Mouse (Mus musculus) kidney, adult 18-20 months (tissue): ENCODE measurements at regions not wholly inside any gene's neighbourhood (a gene's known extent, or its start where the extent isn't known, plus 50 kb on each side); places are given as distances from the start of the nearest gene placed in this dataset.

Experiments
- DNase-seq: peaks from one replicate; pipeline ENCODE4 v3.0.0; 2021

DNA sequence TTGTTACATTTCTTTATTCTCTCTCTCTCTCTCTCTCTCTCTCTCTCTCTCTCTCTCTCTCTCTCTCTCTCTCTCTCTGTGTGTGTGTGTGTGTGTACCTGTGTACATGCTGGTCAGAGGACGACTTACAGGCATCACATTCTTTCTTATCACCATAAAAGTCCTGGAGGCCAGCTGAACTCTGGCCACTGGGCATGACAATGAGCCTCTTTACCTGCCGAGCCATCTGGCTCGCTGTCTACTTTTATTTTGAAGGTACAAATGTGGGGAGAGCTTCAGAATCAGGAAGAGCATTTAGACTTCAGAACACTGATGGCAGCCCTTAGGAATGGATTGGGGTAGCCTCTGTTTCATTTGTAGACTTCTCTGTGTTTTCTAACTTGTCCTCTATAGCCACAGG, 171.0 kb downstream of the Zfp36l1 start:
- no peak for DNase-seq

DNA sequence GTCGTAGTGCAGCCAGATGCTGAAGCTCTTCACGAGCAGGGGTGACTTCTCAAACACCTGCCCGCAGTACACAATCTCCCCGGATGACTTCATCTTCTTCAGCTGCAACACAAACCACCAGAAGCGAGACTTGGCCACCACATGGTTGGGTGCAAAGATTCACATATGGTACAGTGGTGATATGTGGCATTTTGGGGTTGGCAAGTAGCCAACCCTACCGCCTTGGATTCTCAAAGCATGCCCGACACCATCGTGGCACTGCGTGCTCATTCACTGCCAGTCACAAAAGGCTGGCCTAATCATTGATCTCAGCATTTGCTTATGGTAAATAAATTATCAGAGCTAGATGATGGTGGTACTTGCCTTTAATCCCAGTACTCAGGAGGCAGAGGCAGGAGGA, 173.4 kb downstream of the Zfp36l1 start:
- DNase-seq, result no peak

DNA sequence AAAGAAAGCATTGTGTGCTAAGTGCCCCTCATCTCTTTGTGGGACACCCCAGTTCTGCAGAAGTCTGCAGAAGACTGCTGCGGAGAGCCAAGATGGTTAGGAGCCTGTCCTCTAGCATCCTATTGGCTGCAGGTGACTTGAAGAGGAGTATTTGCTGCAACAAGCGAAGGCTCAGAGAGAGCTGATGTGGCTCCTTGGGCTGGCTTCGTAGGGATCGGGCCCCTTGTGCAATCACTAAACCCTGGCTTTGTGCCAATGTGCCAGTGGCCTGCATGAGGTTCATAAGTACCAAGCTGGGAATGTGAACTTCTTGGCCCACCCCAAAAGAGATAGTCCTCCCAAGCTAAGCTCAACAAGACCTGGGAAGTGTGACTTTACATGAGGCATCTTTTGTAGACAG, 174.9 kb downstream of the Zfp36l1 start:
- no peak for DNase-seq

DNA sequence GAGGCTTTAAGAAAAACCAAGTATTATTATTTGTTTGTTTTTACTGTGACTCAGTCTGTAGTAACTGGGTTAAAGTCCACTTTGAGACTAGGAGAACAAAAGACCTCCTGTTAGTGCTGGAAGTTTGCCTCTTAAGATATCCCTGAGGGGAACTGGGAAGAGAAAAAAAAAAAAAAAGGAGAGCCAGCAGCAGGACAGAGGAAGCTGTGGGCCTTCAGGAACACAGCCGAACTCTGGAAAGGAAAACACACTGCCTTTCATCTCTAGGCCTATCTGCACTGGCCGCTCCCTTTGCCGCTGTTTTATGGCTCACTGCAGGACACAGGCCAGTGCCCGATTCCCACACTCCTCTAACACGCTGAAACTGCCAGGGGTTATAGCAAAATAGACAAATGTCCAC, 176.1 kb downstream of the Zfp36l1 start:
- peak; percentile 33 for DNase-seq

DNA sequence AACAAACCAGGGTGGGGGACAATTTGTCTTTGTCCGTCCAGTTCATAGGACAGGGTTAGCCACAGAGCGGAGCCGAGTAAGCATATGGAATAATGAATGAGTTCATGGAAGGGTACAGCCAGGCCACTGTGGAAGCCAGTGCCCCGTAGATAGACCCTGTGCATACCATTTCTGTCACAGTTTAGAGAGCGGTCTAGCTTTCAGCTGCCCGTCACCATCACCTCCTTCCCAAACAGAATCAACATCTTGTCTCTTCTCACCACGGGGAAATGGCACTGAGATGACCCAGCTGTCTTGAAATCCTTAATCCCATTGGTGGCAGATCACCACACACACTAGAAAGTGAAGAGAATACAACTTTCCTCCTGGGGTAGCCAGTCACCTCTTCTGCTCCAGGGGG, 178.7 kb downstream of the Zfp36l1 start:
- DNase-seq, result no peak

DNA sequence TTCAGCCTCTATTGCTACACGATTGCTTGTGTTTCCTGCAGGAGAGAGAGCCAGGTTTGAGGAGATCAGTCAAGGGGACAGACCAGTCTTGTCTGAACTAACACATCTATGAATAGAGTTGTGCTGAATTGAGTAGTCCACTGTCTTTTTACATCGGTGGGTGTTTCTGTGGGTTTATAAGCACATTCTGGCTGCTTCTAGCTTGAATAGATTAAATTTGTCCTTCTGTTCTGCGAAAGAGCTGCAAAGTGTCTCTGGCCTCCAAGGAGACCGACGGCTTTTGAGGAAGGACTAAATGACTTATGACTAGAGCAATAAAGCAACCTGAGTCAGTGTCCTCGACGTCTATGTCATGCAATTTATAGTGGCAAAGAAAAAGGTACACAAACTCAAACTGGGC, 179.9 kb downstream of the Zfp36l1 start:
- DNase-seq, result no peak

DNA sequence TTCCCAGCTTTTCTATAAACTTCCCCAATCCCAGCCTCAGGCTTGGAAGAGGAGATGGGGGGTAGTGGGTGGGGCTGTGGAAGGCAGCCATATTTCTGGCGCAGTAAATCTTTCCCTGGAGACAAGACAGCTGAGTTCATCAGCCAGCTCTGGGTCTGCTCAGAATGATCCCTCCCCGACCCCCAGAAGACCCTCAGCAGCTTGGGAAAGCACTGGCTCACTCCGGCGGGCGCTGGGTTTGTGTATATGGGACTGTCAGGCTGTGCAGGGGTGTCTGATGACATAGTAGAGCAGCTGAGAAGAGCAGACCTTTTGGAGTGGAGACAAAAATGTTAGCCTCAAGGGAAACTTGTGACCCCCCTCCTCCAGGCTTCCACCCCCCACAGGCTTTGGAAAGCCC, 181.4 kb downstream of the Zfp36l1 start:
- no peak for DNase-seq

DNA sequence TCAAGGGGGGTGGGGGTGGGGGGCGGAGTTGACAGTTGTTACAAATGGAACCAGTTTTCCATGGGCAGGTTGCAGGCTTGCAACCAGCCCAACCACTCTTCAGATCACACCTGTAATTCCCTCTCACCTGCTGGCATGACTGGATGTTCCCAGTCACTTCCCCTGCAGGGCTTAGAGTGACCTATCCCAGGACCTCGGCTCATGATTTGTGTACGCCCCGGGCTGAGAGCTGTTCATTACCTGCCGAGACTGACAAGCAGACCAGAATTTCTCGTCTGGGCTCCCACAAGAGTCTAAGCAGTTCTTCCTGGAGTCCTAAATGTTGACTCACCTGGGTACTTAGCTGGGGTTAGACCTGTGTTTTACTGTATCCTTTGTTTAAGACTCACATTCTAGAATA, 183.0 kb downstream of the Zfp36l1 start:
- DNase-seq, result no peak

DNA sequence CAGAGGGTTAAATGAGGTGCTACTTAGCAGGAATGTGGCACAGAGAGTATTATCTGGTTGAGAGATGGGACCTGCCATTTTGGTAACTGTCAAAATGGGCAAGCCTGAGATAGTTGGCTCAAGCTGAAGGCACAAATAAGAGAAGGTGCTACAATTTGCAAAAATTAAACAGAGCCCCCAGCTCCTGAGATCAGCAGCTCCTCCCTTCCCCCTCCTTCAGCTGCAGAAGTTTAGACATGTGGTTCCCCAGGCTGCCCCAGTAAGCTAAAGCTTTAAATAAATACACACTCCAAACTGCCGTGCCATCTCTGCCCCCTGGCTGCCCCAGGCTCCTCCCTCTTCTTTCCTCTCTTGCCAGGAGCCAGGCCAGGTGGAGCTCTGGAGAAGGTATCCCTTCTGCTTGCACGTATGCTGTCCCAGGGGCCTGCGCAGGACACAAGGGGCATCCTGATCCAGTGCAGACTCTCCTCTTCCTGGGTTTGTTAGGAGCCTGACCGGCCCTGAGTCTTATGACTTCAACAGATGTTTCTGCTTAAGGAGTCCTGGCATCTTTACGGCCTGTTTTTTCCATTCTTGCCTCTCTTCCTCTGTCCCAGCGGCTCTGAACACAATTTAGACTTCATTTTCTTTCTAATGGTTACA, 184.0 kb downstream of the Zfp36l1 start:
- no peak for DNase-seq

DNA sequence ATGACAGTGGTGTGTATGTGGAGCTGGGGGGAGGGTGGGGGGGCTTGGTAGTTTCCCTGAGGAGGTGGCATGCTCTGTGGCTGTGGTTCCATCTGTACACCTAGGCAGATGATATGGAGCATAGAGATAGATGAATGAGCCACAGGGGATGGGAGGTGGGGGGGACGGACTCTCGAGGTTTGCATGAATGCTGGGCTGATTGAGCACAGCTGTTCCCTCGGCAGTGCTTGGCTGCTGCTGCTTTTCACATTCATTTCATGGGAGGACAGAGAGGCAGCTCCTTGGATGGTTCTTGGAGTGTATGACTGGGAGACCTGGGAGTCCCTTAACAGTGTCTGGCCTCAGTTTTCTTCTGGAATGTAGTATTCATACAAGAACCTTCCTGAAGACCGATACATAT, 184.5 kb downstream of the Zfp36l1 start:
- DNase-seq, result no peak

DNA sequence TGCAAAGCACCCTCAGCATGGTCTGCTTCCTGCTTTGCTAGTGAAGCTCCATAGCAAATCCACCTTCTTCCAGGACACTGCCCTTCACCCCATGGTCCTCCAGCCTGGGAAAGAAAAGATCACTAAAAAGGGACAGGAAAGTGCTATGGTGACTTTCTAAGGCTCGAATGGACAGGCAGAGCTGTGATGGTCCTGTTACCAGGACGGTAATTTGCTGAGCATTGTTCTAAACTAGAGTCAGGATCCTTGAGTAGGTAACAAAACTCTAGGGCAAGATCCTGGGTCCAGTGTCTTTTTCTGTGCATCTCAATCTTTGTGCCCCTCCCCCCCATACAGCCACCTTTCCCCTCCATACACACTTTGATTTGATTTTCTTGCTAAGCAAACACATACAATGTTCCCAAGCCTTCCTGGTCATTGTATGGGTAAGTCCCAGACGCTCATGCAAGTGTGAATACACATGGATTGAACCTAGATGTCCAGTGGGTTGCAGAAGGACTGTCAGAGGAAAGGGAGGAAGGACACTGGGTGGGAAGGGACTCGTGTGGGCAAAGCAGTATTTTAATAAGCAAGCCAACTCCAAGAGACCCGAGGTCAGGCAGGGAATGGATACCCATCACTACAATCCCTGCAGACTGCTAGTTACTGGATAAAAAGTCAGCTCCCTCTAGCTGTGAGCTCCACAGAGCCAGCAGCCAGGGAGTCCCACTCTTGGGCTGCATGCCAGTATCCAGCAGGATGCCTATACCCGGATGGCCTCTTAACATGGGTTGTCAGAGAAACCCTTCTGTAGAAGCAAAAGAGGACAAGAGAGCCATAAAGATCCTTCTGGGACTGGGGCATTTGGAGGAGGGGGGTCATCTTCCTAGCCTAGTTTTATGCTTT, 186.9 kb downstream of the Zfp36l1 start:
- DNase-seq, result peak; percentile 50

DNA sequence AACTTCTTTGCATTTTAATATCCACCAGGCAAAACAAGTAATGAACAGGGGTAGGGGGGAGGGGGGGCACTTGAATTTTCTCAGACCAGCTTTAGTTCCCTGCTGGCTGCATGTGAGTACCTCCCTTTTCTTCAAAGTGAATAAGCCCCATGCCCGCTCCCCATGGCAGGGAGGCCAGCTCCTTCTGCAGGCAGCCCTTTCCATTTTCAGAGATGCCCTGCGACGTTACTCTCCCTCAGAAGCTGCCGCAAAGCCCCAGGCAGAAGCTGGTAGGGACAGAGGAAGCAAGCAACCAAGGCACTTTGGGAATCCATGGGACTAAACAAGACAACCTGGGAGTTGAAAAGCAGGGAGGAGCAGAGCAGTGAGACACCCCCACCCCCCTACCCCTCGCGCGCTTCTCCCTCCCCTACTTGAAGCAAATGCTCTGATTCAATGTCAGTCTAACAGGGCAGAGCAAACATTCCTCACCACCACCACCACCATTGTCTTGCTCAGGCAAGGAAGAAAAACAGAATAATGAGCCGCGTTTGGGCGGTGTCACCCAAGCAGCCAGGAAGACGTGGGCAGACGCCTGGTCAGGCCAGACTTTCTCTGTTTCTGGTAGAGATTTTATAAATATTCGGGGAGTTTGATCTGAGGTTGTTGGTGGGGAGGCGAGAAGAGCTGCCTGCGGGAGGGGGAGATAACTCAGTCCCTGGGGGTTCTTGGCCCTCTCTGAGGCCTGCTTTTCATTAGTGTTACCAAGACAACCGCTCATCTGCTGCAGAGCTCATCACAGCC, 187.7 kb downstream of the Zfp36l1 start:
- DNase-seq, result no peak

DNA sequence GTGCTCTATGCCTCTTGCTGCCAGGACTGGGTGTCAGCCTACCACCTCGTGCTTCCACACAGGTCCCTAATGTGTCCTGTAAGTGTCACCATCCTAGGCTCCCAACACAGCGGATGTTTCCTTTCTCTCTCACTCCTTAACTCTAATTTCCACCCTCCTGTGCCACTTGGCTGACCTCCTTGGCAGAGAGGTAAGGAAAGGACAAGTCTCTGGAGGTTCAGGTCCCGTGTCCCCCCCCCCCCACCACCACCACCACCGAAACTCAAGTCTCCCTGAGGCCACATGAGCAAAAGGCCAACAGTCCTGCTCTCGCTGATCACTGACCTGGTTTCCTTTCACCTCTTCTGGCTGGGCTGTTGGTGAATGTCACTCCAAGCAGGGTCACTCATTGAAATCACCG, 189.0 kb downstream of the Zfp36l1 start:
- no peak for DNase-seq

DNA sequence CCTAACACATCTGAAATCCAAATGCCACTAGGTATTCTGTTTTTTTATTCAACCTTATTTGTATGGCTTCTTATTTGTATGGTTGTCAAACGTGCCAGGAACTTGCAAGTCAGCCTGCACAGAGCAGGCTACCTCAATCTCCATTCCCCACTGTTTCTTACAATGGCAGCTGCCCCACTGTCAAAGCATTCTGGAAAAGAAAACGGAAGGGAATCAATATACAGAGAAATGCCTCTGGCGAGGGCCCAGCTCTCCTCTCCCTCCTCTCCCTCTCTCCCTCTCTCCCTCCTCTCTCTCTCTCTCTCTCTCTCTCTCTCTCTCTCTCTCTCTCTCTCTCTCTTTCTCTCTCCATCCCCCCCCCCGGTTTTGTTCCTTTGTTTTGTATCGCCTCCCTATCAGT, 191.0 kb downstream of the Zfp36l1 start:
- no peak for DNase-seq

DNA sequence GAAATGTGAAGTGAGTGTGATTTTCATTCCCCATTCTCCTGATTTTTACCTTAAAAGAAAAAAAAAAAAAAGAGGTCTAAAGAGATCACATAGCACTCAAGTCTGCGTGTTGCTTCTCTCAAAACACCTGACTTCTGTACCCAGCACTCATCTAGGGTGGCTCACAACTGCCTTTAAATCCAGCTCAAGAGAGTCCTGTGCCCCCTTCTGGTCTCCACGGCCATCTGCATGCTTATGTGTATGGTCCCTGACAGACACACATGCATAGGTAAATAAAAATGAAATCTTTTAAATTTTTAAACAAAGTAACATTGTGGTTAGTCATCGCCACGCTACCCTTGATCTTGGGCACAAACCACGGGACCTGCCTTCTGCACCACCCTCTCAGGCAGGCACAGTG, 193.8 kb downstream of the Zfp36l1 start:
- DNase-seq, result no peak

DNA sequence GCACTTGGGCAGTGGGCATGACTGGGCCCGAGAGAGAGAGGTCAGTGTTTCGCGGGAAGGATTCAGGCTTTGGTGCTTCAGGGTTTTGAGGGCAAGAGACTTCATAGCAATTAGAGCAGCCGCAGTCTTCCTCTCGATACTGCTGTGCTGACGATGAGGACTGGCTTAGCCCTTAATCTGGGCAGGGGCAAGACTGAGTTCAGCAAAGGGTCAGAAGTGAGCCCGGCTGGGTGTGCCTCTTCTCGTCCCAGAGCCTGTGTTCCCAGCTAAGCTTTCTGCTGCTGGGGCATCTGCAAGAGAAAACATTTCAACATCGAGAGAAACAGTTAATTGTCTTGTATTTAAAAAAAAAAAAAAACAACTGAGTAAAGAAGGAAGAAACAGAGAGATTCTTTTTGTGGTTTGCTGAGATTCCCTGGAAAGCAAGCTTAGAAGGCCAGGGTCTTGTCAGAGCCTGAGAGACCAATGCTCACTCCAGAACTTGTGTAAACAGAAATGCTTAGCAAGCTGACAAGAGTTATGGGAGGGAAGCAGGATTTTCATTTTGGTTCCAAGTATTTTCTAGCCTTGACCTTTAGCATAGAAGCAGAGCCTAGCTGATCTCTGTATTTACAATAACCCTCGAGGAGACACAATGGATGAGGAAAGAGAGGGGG, 195.1 kb downstream of the Zfp36l1 start:
- no peak for DNase-seq

DNA sequence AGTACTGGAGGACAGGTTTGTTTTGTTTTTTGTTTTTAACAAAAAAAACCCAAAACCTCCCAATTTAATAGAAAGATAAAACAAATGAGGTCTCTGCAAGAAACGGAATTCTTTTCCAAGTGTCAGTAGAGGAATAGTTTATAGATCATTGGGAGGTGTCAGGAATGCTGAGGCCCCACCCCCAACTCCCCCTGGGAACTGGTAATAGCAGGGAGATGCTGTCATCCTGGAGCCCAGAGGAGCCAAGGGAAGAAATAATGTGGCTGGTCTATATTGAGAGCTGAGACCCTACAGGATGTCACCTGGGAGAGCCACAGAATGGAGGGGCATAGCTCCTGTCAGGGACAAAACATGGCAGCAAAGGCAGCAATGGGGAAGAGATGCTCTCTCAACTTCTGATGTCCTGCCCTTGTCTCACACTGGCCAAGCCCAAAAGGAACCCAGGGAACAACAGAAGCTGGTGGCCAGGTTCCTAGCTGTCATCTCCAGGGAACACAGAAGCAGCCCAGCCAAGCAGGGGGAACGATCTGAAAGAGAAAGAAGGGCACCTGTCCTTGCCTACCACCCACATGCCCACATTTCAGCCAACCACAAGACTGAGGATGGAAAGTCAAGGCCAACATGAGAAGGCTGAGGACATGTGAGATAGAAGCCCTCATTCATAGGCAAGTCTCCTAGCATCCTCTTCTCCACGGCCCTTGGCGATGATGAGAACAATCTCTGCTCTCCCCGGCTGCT, 195.7 kb downstream of the Zfp36l1 start:
- no peak for DNase-seq

DNA sequence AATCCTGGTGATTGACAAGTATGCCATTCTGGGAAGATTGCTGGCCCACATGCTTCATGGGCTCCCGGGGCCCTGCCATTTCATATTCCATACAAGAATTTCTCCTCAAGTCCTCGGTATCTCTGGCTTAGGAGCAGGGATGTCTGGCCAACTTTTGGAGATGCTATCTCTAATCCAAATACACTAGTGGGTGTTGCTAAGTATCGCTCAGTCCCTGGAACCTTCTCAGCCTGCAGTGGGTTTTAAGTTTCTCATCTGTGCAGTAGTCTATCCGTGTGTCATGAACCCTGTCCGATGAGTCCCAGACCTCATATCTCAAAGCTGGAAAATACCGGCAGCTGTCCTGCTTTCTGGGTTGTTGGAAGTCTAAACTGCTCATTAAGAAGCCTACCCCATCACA, 198.9 kb downstream of the Zfp36l1 start:
- no peak for DNase-seq

DNA sequence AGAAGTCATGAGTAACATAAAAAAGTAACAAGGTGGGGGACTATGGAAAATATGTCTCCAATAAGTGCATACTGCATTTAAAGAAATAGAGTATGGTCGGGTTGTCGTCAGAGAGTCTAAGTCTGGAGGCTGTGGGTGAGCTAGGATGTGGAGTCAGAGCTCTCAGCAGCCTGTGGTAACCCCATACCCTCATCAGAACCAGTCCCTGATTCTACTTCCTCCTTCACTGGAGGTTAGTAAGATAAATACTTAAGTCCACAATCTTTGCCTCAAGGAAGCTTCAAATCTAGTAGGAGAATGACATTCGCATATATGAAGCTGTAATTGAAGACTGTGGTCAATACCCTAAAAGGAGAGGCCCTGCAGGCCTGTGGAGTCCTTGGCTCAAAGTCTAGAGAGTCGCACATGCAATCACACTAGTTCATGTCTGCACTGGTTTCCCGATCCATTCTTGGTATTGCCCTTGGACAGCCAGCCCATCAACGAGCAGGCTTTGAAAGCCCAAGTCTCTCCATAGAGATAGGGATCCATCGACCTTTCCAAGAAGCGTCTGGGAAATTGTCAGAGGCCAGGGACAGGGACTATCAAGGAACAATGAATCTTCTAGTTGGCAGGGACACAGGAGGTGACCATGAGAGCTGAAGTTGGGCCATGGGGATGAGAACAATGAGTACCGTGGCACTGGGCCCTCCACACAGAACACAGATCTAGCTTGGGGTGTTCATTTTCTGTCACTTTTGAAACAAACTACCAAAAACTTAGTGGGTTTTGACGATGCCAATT, 200.3 kb downstream of the Zfp36l1 start:
- DNase-seq, result no peak

DNA sequence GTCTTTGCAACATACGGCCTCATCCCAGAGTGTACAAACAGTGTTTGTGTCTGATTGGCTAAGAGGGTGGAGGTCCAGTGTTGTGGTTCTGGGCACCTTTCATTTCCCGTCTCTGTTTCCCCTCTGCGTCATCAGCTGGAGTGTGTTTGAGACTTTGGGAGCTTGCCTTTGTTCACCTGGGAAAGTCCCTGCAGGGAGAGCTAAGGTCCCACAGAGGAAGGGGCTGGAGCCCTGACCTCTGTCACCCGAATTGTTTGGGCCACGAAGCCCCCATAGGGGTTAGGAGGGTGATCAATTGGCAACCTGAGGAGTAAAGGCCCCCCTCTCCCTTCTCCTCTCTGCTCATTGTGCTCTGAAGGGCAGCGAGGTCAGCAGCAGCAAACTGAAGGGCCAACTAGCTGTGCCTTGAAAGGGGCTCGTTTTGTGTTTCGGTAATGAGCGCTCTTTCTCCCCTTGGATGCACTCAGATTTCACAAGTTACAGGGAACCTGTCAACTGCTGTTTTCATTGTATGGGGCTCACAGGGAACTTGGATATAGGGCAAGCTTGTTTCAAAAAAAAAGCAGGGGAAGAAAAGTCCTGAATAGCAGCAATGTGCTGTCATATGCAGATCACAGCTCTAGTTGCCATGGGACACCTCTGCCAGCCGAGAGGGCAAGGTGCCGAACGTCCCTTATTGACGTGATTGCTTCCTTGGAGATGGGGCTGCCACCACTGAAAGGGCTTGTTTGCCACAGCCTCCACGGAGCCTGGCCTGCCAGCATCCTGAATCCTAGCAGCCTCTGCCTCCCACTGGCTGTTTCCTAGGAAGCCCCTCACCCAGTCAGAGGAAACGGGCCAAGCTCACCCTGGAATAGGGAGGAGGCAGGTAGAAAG, 201.7 kb downstream of the Zfp36l1 start:
- DNase-seq, result no peak

DNA sequence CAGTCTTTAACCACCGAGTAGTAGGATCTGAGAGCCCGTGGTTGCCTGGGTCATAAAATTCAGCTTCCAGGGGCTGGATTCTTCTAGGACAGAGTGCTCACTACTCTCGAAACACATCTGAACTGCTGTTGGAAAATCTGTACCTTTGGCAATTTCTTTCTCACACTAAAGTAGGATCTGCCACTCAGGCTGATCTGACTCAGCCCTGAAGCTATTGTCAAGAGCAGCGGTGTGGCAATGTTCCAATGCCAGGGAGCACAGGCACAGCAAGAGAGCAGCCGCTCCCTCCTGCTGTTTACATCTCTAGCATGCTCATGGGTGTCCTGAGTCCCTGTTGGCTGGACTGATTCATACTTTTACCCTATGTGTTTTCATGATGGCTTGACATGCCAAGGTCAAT, 205.2 kb downstream of the Zfp36l1 start:
- no peak for DNase-seq
